Mouse (Mus musculus): Measurements from ENCODE around the gene 1700001K19Rik. TPM values are rescaled to one million over a fixed set of nuclear protein-coding genes. Genes with fewer than 3 reads are reported as not detected.

The 1700001K19Rik gene
- polyA plus RNA-seq, 1 experiment from 2014 or later, result 0.16 TPM

DNA sequence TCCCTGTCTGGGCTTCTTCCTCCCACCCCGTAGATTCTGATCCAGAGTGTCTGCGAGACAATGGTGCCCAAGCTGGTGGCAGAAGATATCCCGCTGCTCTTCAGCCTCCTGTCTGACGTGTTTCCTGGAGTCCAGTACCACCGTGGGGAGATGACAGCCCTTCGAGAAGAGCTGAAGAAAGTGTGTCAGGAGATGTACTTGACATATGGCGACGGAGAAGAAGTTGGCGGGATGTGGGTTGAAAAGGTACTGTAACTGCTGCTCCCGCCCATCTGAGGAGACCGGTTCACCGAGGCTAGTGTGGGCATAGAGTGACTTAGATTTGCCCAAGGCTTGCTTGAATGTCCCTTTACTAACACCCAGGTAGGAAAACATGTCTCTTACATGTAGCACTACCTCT, 46.1 kb downstream of the 1700001K19Rik start:
- H3K36me3 ChIP-seq (replicated peaks), result peaks cover 100% of the 10 kb centered on the region
- no peaks in the 10 kb centered on the region for H3K9me3 ChIP-seq
- no peak overlapping the region for H3K4me3 ChIP-seq
- 96% methylated on average over 12 of the region's 12 CpGs for whole genome bisulfite sequencing
- no peaks in the 10 kb centered on the region for H3K4me1 ChIP-seq
- no peak for DNase-seq (ENCODE audit: low spot score)
- no peaks in the 10 kb centered on the region for H3K27me3 ChIP-seq (replicated peaks; ENCODE audit: low read depth, poor library complexity, severe bottlenecking)
- no peak overlapping the region for H3K27ac ChIP-seq (replicated peaks)

- 95% methylated on average over 11 of the region's 11 CpGs for WGBS
- H3K27me3 ChIP-seq (replicated peaks; ENCODE audit: low read depth, poor library complexity, severe bottlenecking), result no peaks in the 10 kb centered on the region
- H3K9me3 ChIP-seq, result no peaks in the 10 kb centered on the region
Observed at GRCm38 (mm10) chr12:110630056-110630455, 52.4 kb downstream of the 1700001K19Rik start.

More at GRCm38 (mm10) chr12:110630056-110630455, 52.4 kb downstream of the 1700001K19Rik start:
- Histone ChIP-seq H3K4me1 (no peaks in the 10 kb centered on the region), H3K36me3 (replicated peaks) (peaks cover 100% of the 10 kb centered on the region), H3K27ac (replicated peaks) (no peak overlapping the region), H3K4me3 (no peak overlapping the region)
- DNase-seq (ENCODE audit: low spot score), result no peak

Small RNAs within 50 kb of the gene (microRNA-seq; reads per million reads assigned to microRNA genes)
- not detected for gene Gm27299

Other genes with a start within 250 kb of the 1700001K19Rik start
- gene Ppp2r5c, start 235.5 kb downstream of the 1700001K19Rik start, polyA plus RNA-seq (2016; fragmentation: Nextera tagmentation; extraction: Ambion mirVana), result 141 and 143 TPM in 2 replicates
- 64.2 and 67.5 TPM in 2 replicates for gene Dync1h1, start 81.2 kb downstream of the 1700001K19Rik start, polyA plus RNA-seq (2016; fragmentation: Nextera tagmentation; extraction: Ambion mirVana)
- gene Hsp90aa1, start 20.1 kb upstream of the 1700001K19Rik start, polyA plus RNA-seq (2016; fragmentation: Nextera tagmentation; extraction: Ambion mirVana), result 1,072 and 1,177 TPM in 2 replicates
- 22.4 and 24.1 TPM in 2 replicates for gene Wdr20, start 55.3 kb upstream of the 1700001K19Rik start, polyA plus RNA-seq (2016; fragmentation: Nextera tagmentation; extraction: Ambion mirVana)
- 7.2 and 10.1 TPM in 2 replicates for gene Mok, start 158.3 kb upstream of the 1700001K19Rik start, polyA plus RNA-seq (2016; fragmentation: Nextera tagmentation; extraction: Ambion mirVana)
- gene Zfp839, start 167.6 kb upstream of the 1700001K19Rik start, polyA plus RNA-seq (2016; fragmentation: Nextera tagmentation; extraction: Ambion mirVana), result 5.6 and 6.1 TPM in 2 replicates
- 86.9 and 91.3 TPM in 2 replicates for gene Cinp, start 206.5 kb upstream of the 1700001K19Rik start, polyA plus RNA-seq (2016; fragmentation: Nextera tagmentation; extraction: Ambion mirVana)
- gene Tecpr2, start 206.6 kb upstream of the 1700001K19Rik start, polyA plus RNA-seq (2016; fragmentation: Nextera tagmentation; extraction: Ambion mirVana), result 6.2 and 6.5 TPM in 2 replicates